Mouse (Mus musculus) neutrophil, adult 83 days (primary cell): ENCODE data around the gene Calhm1. TPM values are rescaled to one million over a fixed set of nuclear protein-coding genes. Genes with fewer than 3 reads are reported as not detected.

ENCODE experiments used
- total RNA-seq, 2 experiments: library from RNA; stranded (reverse); gene quantifications; one replicate each; pipeline ENCODE4 v1.2.4; 2023

Calhm1 gene
- total RNA-seq = not detected

DNA sequence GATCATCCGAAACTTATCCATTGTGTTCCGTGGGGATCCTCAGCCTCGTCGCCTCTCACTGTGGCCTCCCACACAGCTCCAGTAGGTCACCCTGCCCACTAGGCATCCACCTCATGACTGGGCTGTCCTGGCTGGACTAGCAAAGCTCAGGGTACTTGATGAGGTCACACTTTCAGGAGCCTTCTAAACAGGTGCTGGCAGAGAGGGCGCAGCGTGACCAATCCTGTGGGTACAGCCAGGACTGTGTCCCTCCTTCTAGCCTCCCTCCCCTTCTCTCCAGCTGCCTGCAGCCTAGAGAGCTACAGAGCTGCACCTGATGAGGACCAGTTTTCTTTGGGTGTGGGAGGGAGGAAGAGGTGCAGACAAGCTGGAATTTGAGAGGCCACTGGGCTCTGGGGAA lies at the start of gene Calhm1:
Gene Calhm1 (minus strand): TSS at position 101 of the 400 bp plus-strand sequence.

GRCm38 (mm10) chr19:47178431-47179271 lies 34.6 kb upstream of the Calhm1 start, which contains the start of gene Neurl1a:
Gene Neurl1a, plus strand, starts transcription at chr19:47178820.

DNA sequence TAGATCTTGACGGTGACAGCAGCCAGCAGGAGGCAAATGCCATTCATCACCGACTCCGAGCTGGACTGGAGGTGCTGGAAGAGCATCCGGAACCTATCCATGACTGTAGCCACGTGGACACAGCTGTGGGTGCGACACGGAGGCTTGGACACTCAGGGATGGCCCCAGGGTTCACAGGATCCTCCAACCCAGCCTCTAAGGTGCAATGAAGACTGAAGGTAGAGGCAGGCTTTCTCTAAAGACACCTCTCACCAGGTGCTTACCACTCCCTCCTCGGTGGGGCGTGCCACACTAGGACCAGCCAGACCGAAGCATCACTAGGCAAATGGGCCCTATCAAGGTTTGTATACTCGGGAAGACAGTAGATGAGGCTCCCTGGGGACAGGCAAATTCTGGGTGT lies 13.6 kb upstream of the Calhm1 start, which contains the start of gene Calhm3:
Gene Calhm3 (minus strand): TSS at position 101 of the 400 bp plus-strand sequence.

GRCm38 (mm10) chr19:47137771-47138421 lies 6.2 kb downstream of the Calhm1 start, which contains the start of gene Calhm2:
Gene Calhm2, minus strand, starts transcription at chr19:47138294.

Other genes with a start within 250 kb of the Calhm1 start
- gene Ina, start 129.6 kb downstream of the Calhm1 start, total RNA-seq = not detected
- 10 to 100 TPM; 72.1 to 81.9 TPM for gene Nt5c2, start 129.1 kb downstream of the Calhm1 start, total RNA-seq
- 1 to 10 TPM; 1.9 to 3.6 TPM for gene Pcgf6, start 93.3 kb downstream of the Calhm1 start, total RNA-seq
- 10 to 100 TPM in 1 of 2 experiments, 1 to 10 TPM in 1; 9.1 to 10.7 TPM for gene Taf5, start 76.5 kb downstream of the Calhm1 start, total RNA-seq
- 100 to 1,000 TPM; 128 to 143 TPM for gene Usmg5, start 53.6 kb downstream of the Calhm1 start, total RNA-seq
- 1 to 10 TPM; 9.6 to 10.0 TPM for gene Pdcd11, start 53.5 kb downstream of the Calhm1 start, total RNA-seq
- gene Calhm2, start 6.0 kb downstream of the Calhm1 start, total RNA-seq = 10 to 100 TPM; 12.5 to 16.8 TPM
- gene Calhm3, start 13.5 kb upstream of the Calhm1 start, total RNA-seq = not detected
- gene Neurl1a, start 34.6 kb upstream of the Calhm1 start, total RNA-seq = under 1 TPM in 1 of 2 experiments, not detected in 1; 0.09 TPM